Mouse (Mus musculus): ENCODE results near the gene Rpl27. TPM values are rescaled to one million over a fixed set of nuclear protein-coding genes. Genes with fewer than 3 reads are reported as not detected.

Rpl27 gene
- total and polyA plus RNA-seq, 3 experiments = 595 to 2,621 TPM; not detected in 1

DNA sequence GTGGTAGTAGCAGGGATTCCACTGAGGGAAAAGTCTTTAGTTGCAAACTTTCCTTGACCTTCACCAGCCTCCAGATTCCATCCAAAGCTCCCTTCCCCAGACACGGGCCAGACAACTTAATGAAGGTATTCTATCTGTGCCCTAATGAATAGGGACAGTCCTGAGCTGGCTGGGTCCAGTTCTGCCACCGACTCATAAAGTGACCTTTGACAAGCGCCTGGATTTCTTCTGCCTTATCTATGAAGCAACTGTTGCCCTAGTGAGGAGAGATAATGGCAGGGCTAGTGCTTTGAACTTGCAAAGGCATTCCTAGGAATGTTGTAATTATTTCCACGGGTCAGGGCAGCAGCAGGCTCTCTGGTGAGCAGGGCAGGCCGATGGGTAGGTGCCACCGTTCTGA lies 38.8 kb downstream of the Rpl27 start:
- Histone ChIP-seq H3K9ac (ENCODE audit: control insufficient read depth, low read depth, low read length, poor library complexity, severe bottlenecking) (no peak overlapping the region), H3K36me3 (ENCODE audit: control insufficient read depth in 1 of 2, insufficient read depth in 2 of 2, low read length in 2 of 2) (peaks cover 0 to 19% of the 10 kb centered on the region in 2 experiments; a peak in 2 of 4 replicates), H3K9me3 (replicated peaks; ENCODE audit: insufficient read depth, low read length) (no peaks in the 10 kb centered on the region), H3K27me3 (ENCODE audit: control insufficient read depth in 1 of 2, insufficient read depth in 2 of 2, low read length in 2 of 2) (no peaks in the 10 kb centered on the region), H3K4me1 (ENCODE audit: control insufficient read depth in 1 of 2, insufficient read depth in 2 of 2, low read length in 2 of 2) (peaks cover 4 to 16% of the 10 kb centered on the region in 2 experiments), H3K27ac (ENCODE audit: control insufficient read depth, low read depth, low read length) (no peak overlapping the region), H3K4me3 (ENCODE audit: control insufficient read depth in 1 of 2, insufficient read depth in 1 of 2, low read depth in 2 of 2, low read length in 2 of 2) (no peak overlapping the region), H3K79me2 (ENCODE audit: control insufficient read depth, insufficient read depth, low read length, poor library complexity) (no peaks in the 10 kb centered on the region)
- no peak for DNase-seq (ENCODE audit: low read depth, low spot score)
- TF ChIP-seq TAL1 (IDR thresholded peaks at IDR 0.05; ENCODE audit: low read length) (no peak), MYB (IDR thresholded peaks at IDR 0.05; ENCODE audit: low read depth, low read length) (no peak), GATA1 (IDR thresholded peaks at IDR 0.05; ENCODE audit: low read depth, low read length) (no peak)

DNA sequence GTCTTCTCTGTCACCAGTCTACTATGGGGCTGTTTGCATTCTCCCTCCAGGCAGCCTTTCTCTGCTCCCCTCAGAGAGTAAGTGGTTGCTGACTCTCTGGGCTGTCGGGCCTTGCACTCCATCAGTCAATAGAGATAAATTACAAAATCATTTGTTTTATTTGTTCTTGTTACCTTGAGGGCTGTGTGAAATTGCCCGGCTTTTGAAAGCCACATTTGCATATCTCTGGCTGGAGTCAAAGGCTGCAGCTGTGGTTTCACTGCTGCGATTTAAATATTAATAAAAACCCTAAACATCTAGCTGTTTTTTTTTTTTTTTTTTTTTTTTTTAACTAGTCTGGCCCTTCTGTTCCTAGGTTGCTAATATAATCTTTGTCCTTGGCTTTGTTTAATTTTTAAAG lies 41.7 kb downstream of the Rpl27 start:
- Histone ChIP-seq H3K27me3 (ENCODE audit: control insufficient read depth in 1 of 2, insufficient read depth in 2 of 2, low read length in 2 of 2) (no peaks in the 10 kb centered on the region), H3K4me3 (ENCODE audit: control insufficient read depth in 1 of 2, insufficient read depth in 1 of 2, low read depth in 2 of 2, low read length in 2 of 2) (no peak overlapping the region), H3K4me1 (ENCODE audit: control insufficient read depth in 1 of 2, insufficient read depth in 2 of 2, low read length in 2 of 2) (peaks cover 10 to 29% of the 10 kb centered on the region in 2 experiments), H3K79me2 (ENCODE audit: control insufficient read depth, insufficient read depth, low read length, poor library complexity) (no peaks in the 10 kb centered on the region), H3K9ac (ENCODE audit: control insufficient read depth, low read depth, low read length, poor library complexity, severe bottlenecking) (no peak overlapping the region), H3K9me3 (replicated peaks; ENCODE audit: insufficient read depth, low read length) (no peaks in the 10 kb centered on the region), H3K27ac (ENCODE audit: control insufficient read depth, low read depth, low read length) (peak overlapping the region; percentile 86; the same call in 1 of the 2 replicates), H3K36me3 (ENCODE audit: control insufficient read depth in 1 of 2, insufficient read depth in 2 of 2, low read length in 2 of 2) (peaks cover 1 to 35% of the 10 kb centered on the region in 2 experiments; a peak in 3 of 4 replicates)
- peak; percentile 36 for DNase-seq (ENCODE audit: low read depth, low spot score)
- TF ChIP-seq RCOR1 (IDR thresholded peaks at IDR 0.05; ENCODE audit: low read depth, low read length) = peak; percentile 61
- no peak for TF ChIP-seq JUND (IDR thresholded peaks at IDR 0.05; ENCODE audit: low read depth, low read length)
- peak; percentile 91 for TF ChIP-seq ZNF384 (IDR thresholded peaks at IDR 0.05; ENCODE audit: low read depth, low read length)
- no peak for TF ChIP-seq POLR2AphosphoS5 (IDR thresholded peaks at IDR 0.05; ENCODE audit: borderline replicate concordance, low read depth, low read length)
- TF ChIP-seq GATA1 (IDR thresholded peaks at IDR 0.05; ENCODE audit: low read depth, low read length) = peak; percentile 40; the same call in 1 of the 2 replicates
- TF ChIP-seq SIN3A (IDR thresholded peaks at IDR 0.05; ENCODE audit: low read length) = 0 out of 2 replicates have a peak, but pooled peaks have one; percentile 14

DNA sequence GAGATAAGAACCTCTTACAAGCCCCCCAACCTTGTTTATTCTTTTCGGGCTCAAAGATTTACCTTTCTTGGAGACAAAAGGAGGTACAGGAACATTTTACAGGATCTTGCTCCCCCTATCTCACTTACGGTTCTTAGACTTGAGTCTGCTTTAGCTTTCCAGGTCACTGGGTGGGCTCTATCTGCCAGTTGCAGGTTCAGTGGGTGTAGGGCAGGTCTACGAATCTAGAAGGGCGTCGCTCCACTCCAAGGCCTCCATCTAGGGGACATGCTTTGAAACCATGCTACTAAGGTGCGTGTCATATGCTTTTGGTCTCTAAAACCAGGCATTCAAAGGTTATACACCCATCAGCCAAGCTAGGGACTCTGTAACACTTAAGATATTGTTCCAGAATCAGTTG lies 42.1 kb downstream of the Rpl27 start:
- Histone ChIP-seq H3K27ac (ENCODE audit: control insufficient read depth, low read depth, low read length) (peak overlapping the region; percentile 86), H3K4me3 (ENCODE audit: control insufficient read depth in 1 of 2, insufficient read depth in 1 of 2, low read depth in 2 of 2, low read length in 2 of 2) (no peak overlapping the region), H3K36me3 (ENCODE audit: control insufficient read depth in 1 of 2, insufficient read depth in 2 of 2, low read length in 2 of 2) (peaks cover 1 to 35% of the 10 kb centered on the region in 2 experiments; a peak in 3 of 4 replicates), H3K4me1 (ENCODE audit: control insufficient read depth in 1 of 2, insufficient read depth in 2 of 2, low read length in 2 of 2) (peaks cover 10 to 29% of the 10 kb centered on the region in 2 experiments), H3K9me3 (replicated peaks; ENCODE audit: insufficient read depth, low read length) (no peaks in the 10 kb centered on the region), H3K9ac (ENCODE audit: control insufficient read depth, low read depth, low read length, poor library complexity, severe bottlenecking) (0 out of 2 replicates have a peak overlapping the region, but pooled peaks have one; percentile 6), H3K79me2 (ENCODE audit: control insufficient read depth, insufficient read depth, low read length, poor library complexity) (no peaks in the 10 kb centered on the region), H3K27me3 (ENCODE audit: control insufficient read depth in 1 of 2, insufficient read depth in 2 of 2, low read length in 2 of 2) (no peaks in the 10 kb centered on the region)
- DNase-seq (ENCODE audit: low read depth, low spot score) = peak; percentile 65
- TF ChIP-seq TAL1 (IDR thresholded peaks at IDR 0.05; ENCODE audit: low read length) = peak; percentile 58
- no peak for TF ChIP-seq POLR2A (IDR thresholded peaks at IDR 0.05; ENCODE audit: control insufficient read depth in 1 of 2, insufficient read depth in 1 of 2, low read depth in 1 of 2, low read length in 2 of 2, poor library complexity in 1 of 2)
- TF ChIP-seq SIN3A (IDR thresholded peaks at IDR 0.05; ENCODE audit: low read length) = no peak
- TF ChIP-seq GATA1 (IDR thresholded peaks at IDR 0.05; ENCODE audit: low read depth, low read length) = peak; percentile 2; the same call in 1 of the 2 replicates

All from MEL (cell line).